Mouse (Mus musculus) heart, embryonic 13.5 days (tissue): Measurements from ENCODE around the gene Mxd4. TPM values are rescaled to one million over a fixed set of nuclear protein-coding genes. Genes with fewer than 3 reads are reported as not detected.
A peak's percentile ranks its signal among the peaks of the same experiment; 100 is the strongest.

Experiments
- ATAC-seq: fragments of 200-750 bp; cut with Nextera tagmentation; 2 replicates; pipeline ENCODE4 v1.8.0; 2017; ENCODE audit warnings: moderate TSS enrichment; ENCODE audit not compliant: insufficient number of reproducible peaks, low FRiP score, low TSS enrichment; ENCODE audit errors: extremely low read depth
- H3K27ac ChIP-seq: fragments of 300-500 bp; sonication (generic); replicated peaks from 2 replicates; pipeline ENCODE4 v1.5.1; 2015; ENCODE audit warnings: moderate library complexity, mild to moderate bottlenecking, inconsistent platforms
- H3K27me3 ChIP-seq: fragments of 300-500 bp; sonication (generic); replicated peaks from 2 replicates; pipeline ENCODE4 v1.6.1; 2015; ENCODE audit warnings: mild to moderate bottlenecking, inconsistent platforms
- H3K36me3 ChIP-seq: fragments of 300-500 bp; sonication (generic); 2 replicates; pipeline ENCODE4 v1.6.1; 2015; ENCODE audit warnings: mild to moderate bottlenecking, inconsistent platforms
- H3K4me1 ChIP-seq: fragments of 300-500 bp; sonication (generic); 2 replicates; pipeline ENCODE4 v1.6.1; 2015; ENCODE audit warnings: inconsistent platforms
- H3K4me2 ChIP-seq: fragments of 300-500 bp; sonication (generic); 2 replicates; pipeline ENCODE4 v1.6.1; 2015; ENCODE audit warnings: inconsistent platforms, mild to moderate bottlenecking, moderate library complexity
- H3K4me3 ChIP-seq: fragments of 300-500 bp; sonication (generic); 2 replicates; pipeline ENCODE4 v1.5.1; 2015; ENCODE audit warnings: moderate library complexity, mild to moderate bottlenecking, inconsistent platforms
- H3K9ac ChIP-seq: fragments of 300-500 bp; sonication (generic); 2 replicates; pipeline ENCODE4 v1.6.1; 2015; ENCODE audit warnings: inconsistent platforms, mild to moderate bottlenecking, moderate library complexity
- H3K9me3 ChIP-seq: fragments of 300-500 bp; sonication (generic); 2 replicates; pipeline ENCODE4 v1.6.1; 2016; ENCODE audit warnings: inconsistent platforms
- WGBS: fragments of 180-500 bp; shearing (Covaris S2); methylation state at CpG from one replicate; pipeline ENCODE4 v1.1.7; 2015; ENCODE audit warnings: mixed read lengths; 5-methylcytosine and 5-hydroxymethylcytosine counted together
- polyA plus RNA-seq: library from polyadenylated mRNA; unstranded; fragments of >200 nt; fragmentation: Nextera tagmentation; extraction: Ambion mirVana; gene quantifications from 2 replicates; pipeline ENCODE4 v1.2.1, GENCODE M21; 2015

Mxd4 gene
- polyA plus RNA-seq, 1 experiment from 2014 or later: 23.6 TPM

DNA sequence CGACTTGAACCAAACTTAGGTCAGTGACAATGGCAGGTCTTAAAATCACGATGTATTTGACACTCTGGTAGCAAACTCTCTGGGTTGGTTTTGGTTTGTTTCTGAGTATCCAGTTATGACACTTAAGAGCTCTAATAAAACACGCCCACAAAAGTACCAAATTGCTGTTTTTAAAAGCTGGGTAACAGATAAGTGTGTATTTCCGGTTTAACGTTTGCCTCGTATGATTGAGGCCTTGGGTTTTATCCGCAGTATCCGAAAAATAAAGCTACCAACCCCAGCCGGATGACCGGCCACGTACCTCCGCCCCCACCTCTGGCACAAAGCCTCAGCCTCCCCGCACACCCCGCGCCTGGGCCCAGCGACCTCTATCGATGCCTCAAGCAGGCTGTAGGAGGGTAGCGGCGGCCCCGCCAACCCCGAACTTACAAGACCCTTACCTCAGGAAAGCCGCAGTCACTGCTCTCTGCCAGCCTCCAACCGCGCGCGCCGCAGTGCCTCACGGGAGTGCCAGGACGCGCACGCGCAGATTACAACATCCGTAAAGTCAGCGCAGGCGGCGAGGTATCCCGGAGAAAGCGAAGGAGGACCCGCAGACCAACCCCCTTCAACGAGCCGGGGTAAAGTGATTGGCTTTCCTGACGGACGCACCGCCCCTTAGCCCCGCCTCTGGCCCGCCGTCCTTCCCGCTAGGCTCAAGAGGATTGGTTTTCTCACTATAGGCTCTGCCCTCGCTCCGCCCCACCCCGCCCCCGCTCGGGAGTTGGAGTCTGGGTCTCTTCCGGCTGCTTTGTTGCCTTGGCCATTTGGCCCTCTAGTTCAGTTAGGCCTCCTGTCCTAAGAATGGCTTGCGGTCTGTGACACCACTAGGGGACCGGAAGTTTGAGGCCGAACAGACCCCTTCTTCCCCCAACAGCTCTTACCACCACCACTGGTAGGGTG is 18.3 kb downstream of the Mxd4 start, which contains the start of the genes Poln and Haus3:
TSS of gene Poln (minus strand) at position 499 of the 942 bp plus-strand sequence.
TSS of gene Haus3 (minus strand) at position 578 of the 942 bp plus-strand sequence.
- H3K4me3 ChIP-seq: peak within 1 kb of the TSS; percentile 76
- H3K27me3 ChIP-seq: no peaks in the 10 kb centered on the region
- no peaks in the 10 kb centered on the region for H3K9me3 ChIP-seq
- ATAC-seq: peak; percentile 99
- H3K4me1 ChIP-seq: peaks cover 38% of the 10 kb centered on the region
- H3K9ac ChIP-seq: peak within 1 kb of the TSS; percentile 93
- peaks cover 24% of the 10 kb centered on the region for H3K36me3 ChIP-seq
- H3K27ac ChIP-seq: peak within 1 kb of the TSS; percentile 87
- under 1% methylated on average over 57 of the region's 57 CpGs for WGBS
- H3K4me2 ChIP-seq: peak within 1 kb of the TSS; percentile 78

DNA sequence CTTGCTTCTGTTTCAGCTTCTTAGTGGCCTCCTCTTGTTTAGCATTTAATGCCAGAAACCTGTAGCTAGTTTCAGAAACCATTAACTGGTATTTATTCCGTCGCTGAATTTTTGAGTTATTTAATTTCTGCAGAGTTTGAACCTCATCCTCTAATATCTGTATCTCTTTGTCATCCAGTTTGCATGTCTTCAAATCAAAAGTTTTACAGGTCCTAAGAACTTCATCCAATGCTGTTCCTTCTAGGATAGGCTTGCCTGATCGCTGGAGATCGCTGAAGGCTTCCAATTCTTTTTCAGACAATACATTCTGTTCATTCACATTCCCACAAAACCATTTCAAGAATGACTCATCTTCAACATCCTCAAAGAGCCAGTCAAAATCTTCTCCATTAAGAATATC is 19.7 kb downstream of the Mxd4 start:
- H3K4me1 ChIP-seq: peaks cover 38% of the 10 kb centered on the region
- peaks cover 15% of the 10 kb centered on the region for H3K36me3 ChIP-seq
- H3K4me3 ChIP-seq: 0 out of 2 replicates have a peak overlapping the region, but pooled peaks have one; percentile 13
- H3K4me2 ChIP-seq: peak overlapping the region; percentile 78
- WGBS: 82% methylated on average over 4 of the region's 4 CpGs
- H3K9ac ChIP-seq: no peak overlapping the region
- ATAC-seq: no peak
- no peak overlapping the region for H3K27ac ChIP-seq
- H3K9me3 ChIP-seq: no peaks in the 10 kb centered on the region
- H3K27me3 ChIP-seq: no peaks in the 10 kb centered on the region

DNA sequence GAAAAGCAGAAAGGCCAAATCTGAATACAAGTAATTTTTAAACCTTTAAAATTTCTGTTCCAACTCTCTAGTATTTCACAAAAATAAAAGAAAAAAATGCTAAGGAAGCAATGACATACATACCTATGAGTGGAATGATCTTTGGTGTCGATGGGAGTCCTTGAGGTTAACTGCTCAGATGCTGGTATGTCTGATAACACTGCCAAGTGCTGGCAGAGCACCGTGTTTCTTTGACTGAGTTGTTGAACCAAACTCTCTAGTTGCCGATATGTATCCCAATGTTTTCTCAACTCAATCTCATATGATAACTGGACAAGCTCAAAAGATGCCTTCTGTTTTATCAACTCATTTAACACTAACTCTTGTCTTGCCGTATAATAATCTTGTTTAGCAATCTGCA is 21.7 kb downstream of the Mxd4 start:
- Histone ChIP-seq H3K4me1 (peaks cover 36% of the 10 kb centered on the region), H3K27ac (no peak overlapping the region), H3K9ac (peak overlapping the region; percentile 6; the same call in 1 of the 2 replicates), H3K27me3 (no peaks in the 10 kb centered on the region), H3K4me2 (peak overlapping the region; percentile 37), H3K36me3 (peaks cover 24% of the 10 kb centered on the region), H3K9me3 (no peaks in the 10 kb centered on the region), H3K4me3 (peak overlapping the region; percentile 13; the same call in 1 of the 2 replicates)
- no peak for ATAC-seq
- 30% methylated on average over 4 of the region's 4 CpGs for WGBS

DNA sequence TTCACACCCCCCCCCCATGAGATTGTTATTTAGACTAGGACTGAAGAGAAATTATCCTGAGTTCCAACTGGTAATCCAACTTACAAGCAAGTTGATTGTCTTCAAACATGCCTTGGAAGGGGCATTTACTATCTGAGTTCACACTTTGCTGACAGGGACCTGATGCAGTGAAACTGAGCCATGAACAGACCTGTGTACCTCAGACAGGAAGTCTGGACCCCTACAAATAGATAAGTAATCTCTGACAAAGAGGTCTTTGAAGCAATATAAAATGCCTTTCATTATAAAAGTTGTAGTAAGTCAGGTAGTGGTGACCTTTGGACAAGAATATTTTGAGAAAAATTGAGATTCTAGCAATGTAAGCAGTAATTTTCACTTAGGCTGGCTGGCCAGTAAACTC is 39.0 kb downstream of the Mxd4 start:
- H3K9ac ChIP-seq: no peak overlapping the region
- no peak for ATAC-seq
- H3K36me3 ChIP-seq: peaks cover 7% of the 10 kb centered on the region

DNA sequence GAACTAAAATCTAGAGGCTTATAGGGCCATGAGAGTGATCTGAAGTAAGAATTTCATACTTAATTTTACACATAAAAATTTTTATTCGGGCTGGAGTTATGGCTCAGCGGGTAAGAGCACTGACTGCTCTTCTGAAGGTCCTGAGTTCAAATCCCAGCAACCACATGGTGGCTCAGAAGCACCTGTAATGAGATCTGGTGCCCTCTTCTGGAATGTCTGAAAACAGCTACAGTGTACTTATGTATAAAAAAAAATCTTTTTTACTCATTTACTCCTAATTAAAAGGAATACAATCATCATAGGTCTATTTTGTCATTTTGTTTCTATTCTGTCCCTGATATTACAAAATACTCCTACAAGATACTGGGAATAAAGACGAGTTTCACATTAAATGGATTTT is 40.0 kb downstream of the Mxd4 start:
- H3K9ac ChIP-seq: no peak overlapping the region
- no peaks in the 10 kb centered on the region for H3K27me3 ChIP-seq
- WGBS: 80% methylated on average over 3 of the region's 3 CpGs
- no peak overlapping the region for H3K4me2 ChIP-seq
- no peak overlapping the region for H3K4me3 ChIP-seq
- no peak for ATAC-seq
- no peaks in the 10 kb centered on the region for H3K4me1 ChIP-seq
- H3K9me3 ChIP-seq: no peaks in the 10 kb centered on the region
- H3K36me3 ChIP-seq: peaks cover under 1% of the 10 kb centered on the region; the same call in 1 of the 2 replicates
- no peak overlapping the region for H3K27ac ChIP-seq

More for the DNA sequence above, 39.0 kb downstream of the Mxd4 start:
- no peak overlapping the region for H3K4me2 ChIP-seq
- H3K4me1 ChIP-seq: no peaks in the 10 kb centered on the region
- H3K4me3 ChIP-seq: no peak overlapping the region
- no peaks in the 10 kb centered on the region for H3K27me3 ChIP-seq
- H3K27ac ChIP-seq: no peak overlapping the region
- H3K9me3 ChIP-seq: no peaks in the 10 kb centered on the region

DNA sequence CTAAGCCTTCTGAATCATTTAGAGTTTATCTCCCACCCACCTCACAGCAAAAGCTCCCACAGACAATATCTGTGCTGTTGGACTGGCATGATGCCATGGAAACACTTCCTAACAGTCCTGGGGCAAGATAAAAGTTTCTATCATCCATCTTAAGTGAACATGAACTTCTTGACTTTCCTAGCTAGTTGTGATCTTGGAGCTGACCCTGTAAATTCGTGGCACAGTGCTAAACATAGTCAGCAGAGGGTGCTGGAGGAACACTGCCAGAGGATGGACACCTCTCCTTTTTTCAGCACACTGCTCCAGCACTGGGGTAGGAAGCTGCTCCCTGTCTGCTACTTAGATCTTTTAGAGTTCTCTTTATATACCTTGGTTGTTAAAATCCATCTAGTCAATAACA is 47.8 kb downstream of the Mxd4 start:
- ATAC-seq: no peak
- Histone ChIP-seq H3K4me1 (no peaks in the 10 kb centered on the region), H3K4me2 (no peak overlapping the region), H3K9me3 (no peaks in the 10 kb centered on the region), H3K27ac (no peak overlapping the region), H3K36me3 (no peaks in the 10 kb centered on the region), H3K4me3 (no peak overlapping the region), H3K9ac (no peak overlapping the region), H3K27me3 (no peaks in the 10 kb centered on the region)
- 3% methylated on average over 1 of the region's 1 CpGs for WGBS

DNA sequence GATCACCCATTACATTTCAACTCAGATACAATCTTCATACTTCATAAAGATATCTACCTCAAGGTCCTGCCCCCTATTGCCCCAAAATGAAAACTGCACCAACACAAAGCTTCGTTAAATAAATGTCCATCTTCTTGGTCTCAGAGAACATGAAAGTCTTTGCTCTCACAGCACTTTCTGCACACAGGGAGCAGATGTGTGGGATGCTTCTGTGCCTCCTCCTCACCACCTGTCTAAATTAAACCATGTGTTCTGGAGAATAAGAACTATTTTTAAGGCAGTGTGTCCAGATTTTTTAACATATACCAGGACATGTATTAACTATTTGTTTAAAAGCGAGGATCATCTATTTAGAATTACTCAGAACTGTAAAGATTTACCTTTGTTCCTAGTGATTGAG is 54.8 kb downstream of the Mxd4 start:
- WGBS: 61% methylated on average over 2 of the region's 2 CpGs
- H3K36me3 ChIP-seq: no peaks in the 10 kb centered on the region
- no peak overlapping the region for H3K4me3 ChIP-seq
- no peaks in the 10 kb centered on the region for H3K27me3 ChIP-seq
- H3K4me2 ChIP-seq: no peak overlapping the region
- no peak overlapping the region for H3K27ac ChIP-seq
- H3K9ac ChIP-seq: no peak overlapping the region
- no peaks in the 10 kb centered on the region for H3K9me3 ChIP-seq
- ATAC-seq: no peak
- H3K4me1 ChIP-seq: no peaks in the 10 kb centered on the region

DNA sequence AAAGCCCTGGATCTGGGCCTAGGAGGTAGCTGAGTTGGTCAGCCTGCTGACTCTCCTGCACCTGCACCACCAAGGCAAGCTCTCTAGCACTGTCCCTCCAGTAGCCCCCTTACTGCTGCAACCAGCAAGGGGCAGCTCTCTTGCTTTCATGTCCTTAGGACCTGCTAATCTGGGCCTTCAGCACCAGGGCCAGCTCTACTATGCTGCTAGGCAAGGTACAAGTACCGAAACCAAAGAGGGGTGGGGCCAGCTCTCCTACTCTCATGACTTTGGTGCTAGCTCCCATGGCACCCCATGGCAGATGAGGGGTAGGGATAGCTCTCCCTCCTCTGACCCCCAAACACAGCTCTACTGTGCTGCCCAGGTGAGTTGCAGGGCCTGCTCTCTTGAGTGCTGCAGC is 63.4 kb downstream of the Mxd4 start:
- 7% methylated on average over 1 of the region's 1 CpGs for WGBS
- no peaks in the 10 kb centered on the region for H3K4me1 ChIP-seq
- H3K9ac ChIP-seq: no peak overlapping the region
- H3K4me3 ChIP-seq: no peak overlapping the region
- no peaks in the 10 kb centered on the region for H3K36me3 ChIP-seq
- H3K9me3 ChIP-seq: no peaks in the 10 kb centered on the region
- ATAC-seq: no peak
- no peak overlapping the region for H3K4me2 ChIP-seq
- H3K27ac ChIP-seq: no peak overlapping the region
- H3K27me3 ChIP-seq: peaks cover 4% of the 10 kb centered on the region; the same call in 1 of the 2 replicates

Other genes starting within 250 kb of the Mxd4 start
- gene Gm1673, start 204.3 kb downstream of the Mxd4 start, polyA plus RNA-seq: 81.5 and 82.8 TPM in 2 replicates
- gene Nat8l, start 191.7 kb downstream of the Mxd4 start, polyA plus RNA-seq: 0.35 and 0.70 TPM in 2 replicates
- 0.24 and 0.47 TPM in 2 replicates for gene Poln, start 18.3 kb downstream of the Mxd4 start, polyA plus RNA-seq
- gene Haus3, start 18.2 kb downstream of the Mxd4 start, polyA plus RNA-seq: 20.8 and 25.4 TPM in 2 replicates
- gene Zfyve28, start 100.7 kb upstream of the Mxd4 start, polyA plus RNA-seq: 0.07 and 0.19 TPM in 2 replicates
- not detected in 2 replicates for gene Cfap99, start 100.9 kb upstream of the Mxd4 start, polyA plus RNA-seq
- 109 and 110 TPM in 2 replicates for gene Rnf4, start 148.6 kb upstream of the Mxd4 start, polyA plus RNA-seq
- 7.5 and 7.8 TPM in 2 replicates for gene Fam193a, start 182.2 kb upstream of the Mxd4 start, polyA plus RNA-seq